Mouse (Mus musculus) stomach, postnatal 0 days (tissue): ENCODE data around the gene Plekha7. TPM values are rescaled to one million over a fixed set of nuclear protein-coding genes. Genes with fewer than 3 reads are reported as not detected.

ENCODE experiments used
- ATAC-seq: fragments of 200-750 bp; cut with Nextera tagmentation; 2 replicates; pipeline ENCODE4 v1.8.0; 2017; ENCODE audit not compliant: low FRiP score, low TSS enrichment
- DNase-seq: peaks from one replicate; pipeline ENCODE4 v3.0.0-alpha.2; 2016; ENCODE audit warnings: low spot score
- H3K27ac ChIP-seq: fragments of 300-500 bp; sonication (generic); replicated peaks from 2 replicates; pipeline ENCODE4 v1.5.1; 2014; ENCODE audit warnings: mild to moderate bottlenecking, control low read depth
- H3K27me3 ChIP-seq: fragments of 300-500 bp; sonication (generic); 2 replicates; pipeline ENCODE4 v1.6.1; 2014; ENCODE audit warnings: low read length; ENCODE audit not compliant: control insufficient read depth, insufficient read depth
- H3K36me3 ChIP-seq: fragments of 300-500 bp; sonication (generic); 2 replicates; pipeline ENCODE4 v1.6.1; 2014; ENCODE audit warnings: low read length, mixed read lengths; ENCODE audit not compliant: control insufficient read depth, insufficient read depth
- H3K4me1 ChIP-seq: fragments of 300-500 bp; sonication (generic); replicated peaks from 2 replicates; pipeline ENCODE4 v1.6.1; 2014; ENCODE audit warnings: antibody characterized with exemption; ENCODE audit not compliant: control insufficient read depth, insufficient read depth
- H3K4me2 ChIP-seq: fragments of 300-500 bp; sonication (generic); replicated peaks from 2 replicates; pipeline ENCODE4 v1.6.1; 2014; ENCODE audit warnings: low read depth, mild to moderate bottlenecking, control low read depth, moderate library complexity
- H3K4me3 ChIP-seq: fragments of 300-500 bp; sonication (generic); 2 replicates; pipeline ENCODE4 v1.5.1; 2014; ENCODE audit warnings: low read depth, low read length, control low read depth
- H3K9ac ChIP-seq: fragments of 300-500 bp; sonication (generic); 2 replicates; pipeline ENCODE4 v1.6.1; 2014; ENCODE audit warnings: mild to moderate bottlenecking, low read length, control low read depth, mixed read lengths
- H3K9me3 ChIP-seq: fragments of 300-500 bp; sonication (generic); 2 replicates; pipeline ENCODE4 v1.6.1; 2016; ENCODE audit warnings: low read length; ENCODE audit not compliant: control insufficient read depth
- CTCF ChIP-seq: IDR thresholded peaks from 2 replicates; pipeline ENCODE4 v1.5.1; 2016; ENCODE audit warnings: antibody characterized with exemption, low read depth, mild to moderate bottlenecking, moderate library complexity
- EP300 ChIP-seq: optimal IDR thresholded peaks from 2 replicates; pipeline ENCODE3; 2016; ENCODE audit warnings: antibody characterized with exemption
- WGBS: fragments of 180-500 bp; shearing (Covaris S2); extraction: QIAGEN DNeasy Blood & Tissue Kit; methylation state at CpG from one replicate; pipeline ENCODE4 v1.1.7; 2014; 5-methylcytosine and 5-hydroxymethylcytosine counted together
- polyA plus RNA-seq: library from polyadenylated mRNA; unstranded; fragments of >200 nt; fragmentation: Nextera tagmentation; extraction: Ambion mirVana; gene quantifications from 2 replicates; pipeline ENCODE4 v1.2.1, GENCODE M21; 2015

Gene Plekha7
- polyA plus RNA-seq, 1 experiment from 2014 or later = 10.1 TPM

GRCm38 (mm10) chr7:116252470-116252869 lies 55.7 kb downstream of the Plekha7 start:
- H3K9ac ChIP-seq = no peak overlapping the region
- WGBS = 78% methylated on average over 4 of the region's 4 CpGs
- no peak for DNase-seq
- H3K4me2 ChIP-seq = no peak overlapping the region
- H3K4me1 ChIP-seq = no peaks in the 10 kb centered on the region
- no peak overlapping the region for H3K27ac ChIP-seq
- H3K27me3 ChIP-seq = no peaks in the 10 kb centered on the region
- H3K36me3 ChIP-seq = no peaks in the 10 kb centered on the region
- ATAC-seq = no peak
- H3K4me3 ChIP-seq = no peak overlapping the region
- TF ChIP-seq CTCF (no peak), EP300 (no peak)
- H3K9me3 ChIP-seq = no peaks in the 10 kb centered on the region

GRCm38 (mm10) chr7:116251516-116251915 lies 56.7 kb downstream of the Plekha7 start:
- 77% methylated on average over 3 of the region's 3 CpGs for WGBS
- no peak for DNase-seq
- no peak overlapping the region for H3K27ac ChIP-seq
- H3K4me3 ChIP-seq = no peak overlapping the region
- no peaks in the 10 kb centered on the region for H3K4me1 ChIP-seq
- H3K9ac ChIP-seq = no peak overlapping the region
- no peak for TF ChIP-seq CTCF
- no peak for TF ChIP-seq EP300
- no peaks in the 10 kb centered on the region for H3K36me3 ChIP-seq
- no peak for ATAC-seq
- no peak overlapping the region for H3K4me2 ChIP-seq
- no peaks in the 10 kb centered on the region for H3K9me3 ChIP-seq
- no peaks in the 10 kb centered on the region for H3K27me3 ChIP-seq

- Histone ChIP-seq H3K4me1 (no peaks in the 10 kb centered on the region), H3K4me3 (no peak overlapping the region), H3K36me3 (no peaks in the 10 kb centered on the region), H3K9me3 (no peaks in the 10 kb centered on the region), H3K27me3 (no peaks in the 10 kb centered on the region), H3K4me2 (no peak overlapping the region), H3K9ac (no peak overlapping the region), H3K27ac (no peak overlapping the region)
- no peak for TF ChIP-seq EP300
- TF ChIP-seq CTCF = no peak
- ATAC-seq (no peak), DNase-seq (no peak)
- 95% methylated on average over 11 of the region's 11 CpGs for WGBS
Measured at GRCm38 (mm10) chr7:116248536-116248935, 59.6 kb downstream of the Plekha7 start.

DNA sequence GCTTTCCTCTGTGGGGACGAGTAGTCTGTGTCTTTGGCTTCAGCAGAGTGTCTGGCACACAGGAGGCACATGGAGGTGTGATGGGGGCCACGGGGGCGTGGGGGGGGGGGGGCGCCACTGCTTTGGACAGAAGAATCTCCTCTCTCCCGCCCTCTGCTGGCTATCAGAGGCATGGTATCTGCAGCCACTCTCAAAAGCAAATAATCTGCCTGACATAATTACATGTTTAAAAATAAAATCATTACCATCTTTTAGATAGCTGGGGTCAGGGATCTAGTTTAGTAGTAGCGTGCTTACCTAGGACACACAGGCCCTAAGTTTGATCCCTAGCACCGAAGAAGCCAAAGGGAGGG lies 60.8 kb downstream of the Plekha7 start:
- peak; percentile 6; the same call in 1 of the 2 replicates for ATAC-seq
- Histone ChIP-seq H3K4me2 (no peak overlapping the region), H3K4me3 (no peak overlapping the region)

DNA sequence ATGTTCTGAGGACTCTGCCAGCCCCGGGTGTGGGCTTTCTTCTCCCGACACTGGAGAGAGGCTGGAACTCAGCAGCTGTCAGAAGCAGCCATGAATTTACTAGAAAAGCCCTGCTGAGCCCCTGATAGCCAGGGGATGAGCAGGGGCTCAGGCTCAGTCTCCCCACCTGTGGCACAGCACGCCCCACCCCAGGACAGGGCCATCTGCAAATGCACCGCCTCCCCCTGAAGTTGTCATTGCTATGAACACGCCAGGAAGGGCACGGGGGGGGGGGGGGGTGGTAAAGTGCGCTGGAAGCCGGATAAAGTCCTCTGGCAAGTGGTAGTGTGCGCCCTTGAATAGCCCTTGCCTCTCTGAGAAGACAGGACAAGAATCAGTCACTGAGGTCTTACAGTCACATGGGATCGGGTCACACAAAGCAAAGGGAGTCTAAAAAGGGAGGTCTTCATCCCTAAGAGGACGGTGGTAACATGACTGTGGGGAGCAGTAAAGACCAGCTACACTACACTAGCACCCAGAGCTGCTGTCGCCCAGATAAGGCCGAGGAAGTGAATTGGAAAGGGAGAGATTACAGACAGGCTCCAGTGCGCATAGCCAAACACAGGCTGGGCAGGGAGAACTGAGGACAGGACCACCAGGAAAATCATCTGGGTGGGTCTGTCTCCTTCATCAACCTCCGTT lies 61.3 kb downstream of the Plekha7 start:
- TF ChIP-seq CTCF = no peak
- no peak for TF ChIP-seq EP300
- Histone ChIP-seq H3K27ac (no peak overlapping the region), H3K4me3 (no peak overlapping the region), H3K9ac (no peak overlapping the region), H3K9me3 (no peaks in the 10 kb centered on the region), H3K4me2 (peak overlapping the region; percentile 23; the same call in 1 of the 2 replicates), H3K27me3 (no peaks in the 10 kb centered on the region), H3K4me1 (no peaks in the 10 kb centered on the region), H3K36me3 (no peaks in the 10 kb centered on the region)
- peak; percentile 21 for ATAC-seq
- WGBS = 27% methylated on average over 14 of the region's 15 CpGs
- DNase-seq = no peak

More for the DNA sequence above, 60.8 kb downstream of the Plekha7 start:
- H3K9ac ChIP-seq = no peak overlapping the region
- H3K4me1 ChIP-seq = no peaks in the 10 kb centered on the region
- no peaks in the 10 kb centered on the region for H3K36me3 ChIP-seq
- TF ChIP-seq CTCF (peak; percentile 62), EP300 (no peak)
- H3K27ac ChIP-seq = no peak overlapping the region
- 9% methylated on average over 6 of the region's 7 CpGs for WGBS
- no peak for DNase-seq
- no peaks in the 10 kb centered on the region for H3K27me3 ChIP-seq
- no peaks in the 10 kb centered on the region for H3K9me3 ChIP-seq

DNA sequence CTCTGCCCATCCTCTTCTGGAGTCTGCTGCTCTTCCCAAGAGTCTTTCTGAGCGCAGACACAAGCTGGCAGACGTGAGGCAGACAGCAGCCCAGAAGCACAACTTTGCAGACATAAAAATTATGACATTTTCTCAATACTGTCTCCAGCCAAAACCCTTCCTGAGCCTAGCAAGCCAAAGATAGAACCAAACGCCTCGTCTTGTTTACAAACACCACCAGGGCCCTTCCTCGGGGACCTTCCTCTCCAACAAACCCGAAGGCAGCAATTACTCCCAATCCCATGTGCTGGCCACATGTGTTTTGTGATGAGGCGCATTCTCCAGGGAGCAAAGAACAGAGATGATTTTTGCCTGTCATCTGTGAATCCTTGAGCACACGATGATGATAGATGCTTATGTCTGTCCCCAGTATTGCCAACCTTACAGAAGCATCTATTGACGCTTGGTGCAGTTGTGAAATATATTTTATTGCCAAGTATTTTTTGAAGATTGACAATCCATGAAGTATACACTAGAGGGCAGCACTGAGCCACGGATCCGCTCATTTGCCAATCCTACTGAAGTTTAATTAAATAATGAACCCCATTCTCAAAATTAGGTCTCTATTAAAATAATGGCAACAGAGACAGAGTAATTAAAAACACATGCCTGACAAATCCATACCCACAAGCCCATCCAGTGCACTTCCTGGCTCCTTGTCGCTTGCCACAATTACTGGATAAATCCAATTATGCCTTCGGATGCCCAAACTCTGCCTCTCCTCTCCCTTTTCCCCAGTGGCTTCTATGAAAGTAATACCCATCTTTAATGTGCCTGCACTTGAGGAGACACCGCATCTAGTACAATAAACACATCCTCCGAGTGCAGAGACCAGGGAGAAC lies 62.1 kb downstream of the Plekha7 start:
- DNase-seq = no peak
- WGBS = 28% methylated on average over 15 of the region's 15 CpGs
- Histone ChIP-seq H3K9me3 (no peaks in the 10 kb centered on the region), H3K4me2 (peak overlapping the region; percentile 23; the same call in 1 of the 2 replicates), H3K4me3 (no peak overlapping the region), H3K36me3 (no peaks in the 10 kb centered on the region), H3K27me3 (no peaks in the 10 kb centered on the region), H3K9ac (no peak overlapping the region), H3K27ac (no peak overlapping the region), H3K4me1 (no peaks in the 10 kb centered on the region)
- peak; percentile 83 for TF ChIP-seq CTCF
- no peak for TF ChIP-seq EP300
- ATAC-seq = no peak; the same call in 1 of the 2 replicates
